Mouse (Mus musculus) forebrain, embryonic 13.5 days (tissue): ENCODE measurements around the gene Arl8b. TPM values are rescaled to one million over a fixed set of nuclear protein-coding genes. Genes with fewer than 3 reads are reported as not detected.

ENCODE experiments used
- ATAC-seq: fragments of 200-750 bp; cut with Nextera tagmentation; 2 replicates; pipeline ENCODE4 v1.8.0; 2017
- H3K27ac ChIP-seq: fragments of 300-500 bp; sonication (generic); 2 replicates; pipeline ENCODE4 v1.5.1; 2015; ENCODE audit warnings: inconsistent platforms, mild to moderate bottlenecking, moderate library complexity
- H3K27me3 ChIP-seq: fragments of 300-500 bp; sonication (generic); 2 replicates; pipeline ENCODE4 v1.6.1; 2015; ENCODE audit warnings: mild to moderate bottlenecking, inconsistent platforms
- H3K36me3 ChIP-seq: fragments of 300-500 bp; sonication (generic); 2 replicates; pipeline ENCODE4 v1.6.1; 2015; ENCODE audit warnings: mild to moderate bottlenecking, inconsistent platforms; ENCODE audit not compliant: poor library complexity, severe bottlenecking
- H3K4me1 ChIP-seq: fragments of 300-500 bp; sonication (generic); 2 replicates; pipeline ENCODE4 v1.6.1; 2015; ENCODE audit warnings: inconsistent platforms
- H3K4me2 ChIP-seq: fragments of 300-500 bp; sonication (generic); 2 replicates; pipeline ENCODE4 v1.6.1; 2015; ENCODE audit warnings: inconsistent platforms, mild to moderate bottlenecking, moderate library complexity
- H3K4me3 ChIP-seq: fragments of 300-500 bp; sonication (generic); 2 replicates; pipeline ENCODE4 v1.5.1; 2015; ENCODE audit warnings: mild to moderate bottlenecking, inconsistent platforms
- H3K9ac ChIP-seq: fragments of 300-500 bp; sonication (generic); 2 replicates; pipeline ENCODE4 v1.6.1; 2015; ENCODE audit warnings: mild to moderate bottlenecking, inconsistent platforms
- H3K9me3 ChIP-seq: fragments of 300-500 bp; sonication (generic); replicated peaks from 2 replicates; pipeline ENCODE4 v1.6.1; 2016; ENCODE audit warnings: inconsistent platforms
- WGBS: fragments of 180-500 bp; shearing (Covaris S2); methylation state at CpG from one replicate; pipeline ENCODE4 v1.1.7; 2015; 5-methylcytosine and 5-hydroxymethylcytosine counted together
- polyA plus RNA-seq: library from polyadenylated mRNA; unstranded; fragments of >200 nt; fragmentation: Nextera tagmentation; extraction: Ambion mirVana; gene quantifications from 2 replicates; pipeline ENCODE4 v1.2.1, GENCODE M21; 2015

Gene Arl8b
- polyA plus RNA-seq, 1 experiment from 2014 or later = 75.7 TPM

- no peaks in the 10 kb centered on the region for H3K27me3 ChIP-seq
- H3K4me3 ChIP-seq = no peak overlapping the region
- no peak overlapping the region for H3K27ac ChIP-seq
- WGBS = 88% methylated on average over 4 of the region's 4 CpGs
- H3K9ac ChIP-seq = no peak overlapping the region
- H3K4me1 ChIP-seq = 0 out of 2 replicates have a peak, but pooled peaks cover 3% of the 10 kb centered on the region
- H3K4me2 ChIP-seq = no peak overlapping the region
- ATAC-seq = no peak
- no peaks in the 10 kb centered on the region for H3K36me3 ChIP-seq
- H3K9me3 ChIP-seq = no peaks in the 10 kb centered on the region
These were observed 88.4 kb downstream of the Arl8b start for GRCm38 (mm10) chr6:108871251-108871650.

Other genes with a start within 250 kb of the Arl8b start
- 6.8 and 8.1 TPM in 2 replicates for gene Bhlhe40, start 122.5 kb upstream of the Arl8b start, polyA plus RNA-seq
- 8.6 and 9.1 TPM in 2 replicates for gene Edem1, start 45.5 kb downstream of the Arl8b start, polyA plus RNA-seq